Mouse (Mus musculus) CH12.LX (cell line): ENCODE data around the gene Wdfy1. TPM values are rescaled to one million over a fixed set of nuclear protein-coding genes. Genes with fewer than 3 reads are reported as not detected.

ENCODE experiments used
- DNase-seq: peaks from one replicate; pipeline ENCODE4 v3.0.0-alpha.2; 2013; ENCODE audit errors: extremely low read depth
- H3K27ac ChIP-seq: 2 replicates; pipeline ENCODE4 v1.5.1; 2012; ENCODE audit warnings: low read depth, mild to moderate bottlenecking, control low read depth, moderate library complexity; ENCODE audit not compliant: insufficient read depth
- H3K27me3 ChIP-seq: replicated peaks from 2 replicates; pipeline ENCODE3; 2012; ENCODE audit warnings: inconsistent platforms
- H3K36me3 ChIP-seq, 2 experiments: replicated peaks in 1 of 2; 2 replicates each; pipeline versions ENCODE3 to v1.6.1; 2012; ENCODE audit warnings: inconsistent platforms in 1 of 2, low read length in 1 of 2, mild to moderate bottlenecking in 1 of 2, mixed read lengths in 1 of 2, moderate library complexity in 1 of 2; ENCODE audit not compliant: control insufficient read depth in 1 of 2, insufficient read depth in 1 of 2
- H3K4me1 ChIP-seq, 2 experiments: 2 replicates each; pipeline ENCODE4 v1.6.1; 2012; ENCODE audit warnings: inconsistent platforms in 1 of 2, moderate library complexity in 1 of 2; ENCODE audit not compliant: insufficient read depth in 2 of 2, control insufficient read depth in 1 of 2
- H3K4me2 ChIP-seq: 2 replicates; pipeline ENCODE4 v1.6.1; 2012; ENCODE audit warnings: low read depth, mild to moderate bottlenecking, control low read depth; ENCODE audit not compliant: poor library complexity, insufficient read depth, severe bottlenecking
- H3K4me3 ChIP-seq, 3 experiments: fragments of 150-350 bp in 1 of 3; sonication (generic) in 1 of 3; replicated peaks in 1 of 3; 2 replicates each; pipeline versions ENCODE3 to v1.5.1; 2011 to 2012; ENCODE audit warnings: low read depth in 2 of 3, low read length in 2 of 3, mild to moderate bottlenecking in 2 of 3, moderate library complexity in 2 of 3, control low read depth in 1 of 3, improper control_type of control experiment in 1 of 3, inconsistent platforms in 1 of 3, mixed read lengths in 1 of 3; ENCODE audit not compliant: poor library complexity in 1 of 3
- H3K79me2 ChIP-seq: replicated peaks from 2 replicates; pipeline ENCODE4 v1.6.1; 2012; ENCODE audit warnings: mild to moderate bottlenecking, moderate library complexity; ENCODE audit not compliant: control insufficient read depth, poor library complexity, insufficient read depth, severe bottlenecking; ENCODE audit errors: extremely low read depth
- H3K9ac ChIP-seq: 2 replicates; pipeline ENCODE4 v1.6.1; 2012; ENCODE audit warnings: low read depth, mild to moderate bottlenecking, control low read depth, moderate library complexity; ENCODE audit not compliant: insufficient read depth
- H3K9me3 ChIP-seq: replicated peaks from 2 replicates; pipeline ENCODE3; 2012; ENCODE audit warnings: low read length, inconsistent platforms, mixed read lengths
- CHD2 ChIP-seq: IDR thresholded peaks from 2 replicates; pipeline ENCODE4 v1.6.1; 2011; ENCODE audit warnings: low read length, improper control_type of control experiment
- CTCF ChIP-seq, 2 experiments: IDR thresholded peaks in 1 of 2; conservative IDR thresholded peaks in 1 of 2; 2 replicates each; pipeline ENCODE4 v1.5.1; 2011 to 2012; ENCODE audit warnings: low read depth in 2 of 2, low read length in 2 of 2, improper control_type of control experiment in 1 of 2, inconsistent platforms in 1 of 2, mild to moderate bottlenecking in 1 of 2, moderate library complexity in 1 of 2
- ELF1 ChIP-seq: IDR thresholded peaks from 2 replicates; pipeline ENCODE4 v1.6.1; 2014; ENCODE audit warnings: low read depth, mild to moderate bottlenecking, inconsistent platforms, low read length, improper control_type of control experiment
- HCFC1 ChIP-seq: IDR thresholded peaks from 2 replicates; pipeline ENCODE4 v1.6.1; 2012; ENCODE audit warnings: low read depth, mild to moderate bottlenecking, inconsistent platforms, low read length, improper control_type of control experiment
- JUN ChIP-seq: IDR thresholded peaks from 2 replicates; pipeline ENCODE4 v1.6.1; 2011; ENCODE audit warnings: low read depth, mild to moderate bottlenecking, low read length, improper control_type of control experiment, moderate library complexity; ENCODE audit not compliant: insufficient read depth
- MAFK ChIP-seq: IDR thresholded peaks from 2 replicates; pipeline ENCODE4 v1.6.1; 2011; ENCODE audit warnings: low read length, improper control_type of control experiment; ENCODE audit not compliant: insufficient replicate concordance
- MAX ChIP-seq: IDR thresholded peaks from 2 replicates; pipeline ENCODE4 v1.6.1; 2011; ENCODE audit warnings: low read length, improper control_type of control experiment
- MAZ ChIP-seq: IDR thresholded peaks from 2 replicates; pipeline ENCODE4 v1.6.1; 2012; ENCODE audit warnings: low read depth, mild to moderate bottlenecking, inconsistent platforms, low read length, improper control_type of control experiment, moderate library complexity
- MYC ChIP-seq: IDR thresholded peaks from 2 replicates; pipeline ENCODE4 v1.6.1; 2011; ENCODE audit warnings: low read depth, mild to moderate bottlenecking, improper control_type of control experiment, low read length
- NELFE ChIP-seq: IDR thresholded peaks from 2 replicates; pipeline ENCODE4 v1.6.1; 2011; ENCODE audit warnings: low read depth, low read length, improper control_type of control experiment
- NRF1 ChIP-seq: IDR thresholded peaks from 2 replicates; pipeline ENCODE4 v1.6.1; 2014; ENCODE audit warnings: low read depth, mild to moderate bottlenecking, inconsistent platforms, low read length, improper control_type of control experiment, moderate library complexity
- RAD21 ChIP-seq: IDR thresholded peaks from 2 replicates; pipeline ENCODE4 v1.6.1; 2011; ENCODE audit warnings: low read depth, mild to moderate bottlenecking, low read length, improper control_type of control experiment, moderate library complexity
- SIN3A ChIP-seq: IDR thresholded peaks from 2 replicates; pipeline ENCODE4 v1.6.1; 2012; ENCODE audit warnings: low read length, improper control_type of control experiment, inconsistent platforms
- TBP ChIP-seq: conservative IDR thresholded peaks from 2 replicates; pipeline ENCODE4 v1.6.1; 2011; ENCODE audit warnings: low read depth, low read length, improper control_type of control experiment
- USF1 ChIP-seq: IDR thresholded peaks from 2 replicates; pipeline ENCODE4 v1.6.1; 2014; ENCODE audit warnings: low read depth, mild to moderate bottlenecking, inconsistent platforms, low read length, improper control_type of control experiment
- ZC3H11A ChIP-seq: IDR thresholded peaks from 2 replicates; pipeline ENCODE4 v1.6.1; 2012; ENCODE audit warnings: low read depth, mild to moderate bottlenecking, inconsistent platforms, low read length, improper control_type of control experiment
- ZKSCAN1 ChIP-seq: IDR thresholded peaks from 2 replicates; pipeline ENCODE4 v1.6.1; 2012; ENCODE audit warnings: low read depth, inconsistent platforms, low read length, improper control_type of control experiment, borderline replicate concordance
- ZMIZ1 ChIP-seq: IDR thresholded peaks from 2 replicates; pipeline ENCODE4 v1.6.1; 2012; ENCODE audit warnings: low read depth, mild to moderate bottlenecking, inconsistent platforms, low read length, improper control_type of control experiment
- dilution Hi-C: fragments of 300-500 bp; cut with MboI; formaldehyde crosslinking; loops from 2 replicates; pipeline ENCODE4 v1.14.3; 2020; ENCODE audit warnings: low sequenced_read_pairs; ENCODE audit not compliant: extremely low pct_unique_long_range_greater_than_20kb, extremely low pct_ligation_motif_present
- in situ Hi-C: fragments of 300-500 bp; cut with MboI; formaldehyde crosslinking; loops from 3 replicates; pipeline ENCODE4 v1.14.3; 2019; ENCODE audit warnings: low sequenced_read_pairs, low pct_ligation_motif_present, low pct_unique_long_range_greater_than_20kb, mixed read lengths
- polyA plus RNA-seq: library from polyadenylated mRNA; unstranded; fragments of >175 nt; gene quantifications from 2 replicates; pipeline ENCODE4 v1.2.1, GENCODE M21; 2012; ENCODE audit warnings: low read depth; ENCODE audit not compliant: insufficient read length
- total RNA-seq, 2 experiments: library from RNA; depleted of rRNA; stranded (reverse); fragments of 300-350 nt in 1 of 2; fragments of >200 nt in 1 of 2; gene quantifications; 2 replicates each; pipeline ENCODE4 v1.2.3; 2012 to 2014

Wdfy1 gene
- total and polyA plus RNA-seq, 3 experiments, result 56.3 to 86.3 (median 70.6) TPM

DNA sequence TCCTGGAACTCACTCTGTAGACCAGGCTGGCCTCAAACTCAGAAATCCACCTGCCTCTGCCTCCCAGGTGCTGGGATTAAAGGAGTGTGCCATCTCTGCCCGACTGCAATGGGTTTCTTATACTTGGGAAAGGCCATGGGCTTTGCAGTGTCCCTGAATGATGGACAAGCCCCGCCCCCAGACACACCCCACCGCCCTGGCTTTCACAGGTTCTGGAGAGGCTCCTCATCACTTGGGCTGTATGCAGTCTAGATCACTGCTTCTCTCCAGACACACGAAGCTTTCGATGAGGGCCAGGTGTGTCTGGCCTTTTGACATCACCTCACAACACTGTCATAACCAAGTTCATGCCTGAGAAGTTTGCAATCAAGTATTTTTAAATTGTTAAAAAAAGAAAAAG lies 79.0 kb downstream of the Wdfy1 start:
- Histone ChIP-seq H3K4me1 (no peaks in the 10 kb centered on the region), H3K27ac (no peak overlapping the region), H3K36me3 (peaks cover 14 to 39% of the 10 kb centered on the region in 2 experiments), H3K9me3 (no peaks in the 10 kb centered on the region)
- dilution Hi-C loops, result no loop called here
- DNase-seq, result no peak
- in situ Hi-C loops, result loop anchor here (25.0 kb wide), 1 partner anchor 960 kb away; no protein-coding TSS in a partner anchor
- no peak for TF ChIP-seq ELF1
- no peak for TF ChIP-seq ZMIZ1
- TF ChIP-seq ZC3H11A, result no peak
- no peak for TF ChIP-seq TBP
- TF ChIP-seq CTCF (conservative IDR thresholded peaks at IDR 0.05 in 1 of 2, IDR thresholded peaks at IDR 0.05 in 1 of 2; ENCODE audit: low read depth in 2 of 2, low read length in 2 of 2), result no peak
- TF ChIP-seq CHD2, result no peak
- no peak for TF ChIP-seq MAX
- no peak for TF ChIP-seq MYC
- TF ChIP-seq NRF1, result no peak
- TF ChIP-seq, all 38 proteins: peak for 0
- Histone ChIP-seq H3K9ac (no peak overlapping the region), H3K79me2 (no peaks in the 10 kb centered on the region), H3K4me3 (no peak overlapping the region), H3K4me2 (no peak overlapping the region), H3K27me3 (no peaks in the 10 kb centered on the region)

DNA sequence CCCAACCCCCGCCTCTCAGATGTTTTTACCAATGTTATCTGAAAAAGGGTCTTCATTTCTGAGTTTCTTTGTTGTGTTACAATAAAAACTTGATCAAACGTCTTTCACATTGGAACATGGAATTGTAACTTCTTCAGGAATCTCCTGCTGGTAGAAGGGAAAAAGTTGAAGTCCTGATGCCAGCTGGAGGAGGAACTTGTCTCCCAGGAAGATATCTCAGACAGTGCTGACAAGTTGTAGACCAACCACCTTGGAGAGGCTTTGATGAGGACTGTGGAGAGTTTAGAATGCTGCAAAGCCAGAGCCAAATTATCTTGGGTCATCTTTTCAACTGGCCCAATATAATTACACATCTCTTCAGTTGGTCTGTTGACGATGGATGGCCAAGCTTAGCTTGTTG lies 83.5 kb downstream of the Wdfy1 start:
- in situ Hi-C loops (loop anchor here (25.0 kb wide), 1 partner anchor 955 kb away; no protein-coding TSS in a partner anchor), dilution Hi-C loops (no loop called here)
- Histone ChIP-seq H3K9ac (no peak overlapping the region), H3K9me3 (no peaks in the 10 kb centered on the region), H3K27ac (no peak overlapping the region), H3K4me3 (no peak overlapping the region), H3K27me3 (no peaks in the 10 kb centered on the region), H3K36me3 (peaks cover 0 to 3% of the 10 kb centered on the region in 2 experiments), H3K79me2 (no peaks in the 10 kb centered on the region), H3K4me1 (no peaks in the 10 kb centered on the region), H3K4me2 (no peak overlapping the region)
- DNase-seq, result no peak
- TF ChIP-seq MAZ, result no peak
- TF ChIP-seq ZC3H11A, result no peak
- TF ChIP-seq SIN3A, result no peak
- TF ChIP-seq HCFC1, result no peak
- no peak for TF ChIP-seq RAD21
- no peak for TF ChIP-seq JUN
- no peak for TF ChIP-seq USF1
- TF ChIP-seq ZMIZ1, result no peak
- no peak for TF ChIP-seq MAFK
- TF ChIP-seq NELFE, result no peak
- no peak for TF ChIP-seq ZKSCAN1
